Mouse (Mus musculus) forebrain, embryonic 11.5 days (tissue): ENCODE data around the gene Tor2a. TPM values are rescaled to one million over a fixed set of nuclear protein-coding genes. Genes with fewer than 3 reads are reported as not detected.
A peak's percentile ranks its signal among the peaks of the same experiment; 100 is the strongest.

Source experiments
- ATAC-seq: fragments of 200-750 bp; cut with Nextera tagmentation; replicated peaks from 2 replicates; pipeline ENCODE4 v1.8.0; 2017; ENCODE audit warnings: moderate TSS enrichment; ENCODE audit not compliant: low FRiP score
- DNase-seq: peaks from one replicate; pipeline ENCODE4 v3.0.0-alpha.2; 2017; ENCODE audit warnings: low spot score
- H3K27ac ChIP-seq: fragments of 300-500 bp; sonication (generic); 2 replicates; pipeline ENCODE4 v1.5.1; 2014; ENCODE audit warnings: low read depth, low read length
- H3K27me3 ChIP-seq: fragments of 300-500 bp; sonication (generic); 2 replicates; pipeline ENCODE4 v1.6.1; 2014; ENCODE audit warnings: mild to moderate bottlenecking, low read length, mixed read lengths; ENCODE audit not compliant: control insufficient read depth, insufficient read depth
- H3K36me3 ChIP-seq: fragments of 300-500 bp; sonication (generic); 2 replicates; pipeline ENCODE4 v1.6.1; 2014; ENCODE audit warnings: mild to moderate bottlenecking, low read length, moderate library complexity, mixed read lengths; ENCODE audit not compliant: control insufficient read depth, insufficient read depth
- H3K4me1 ChIP-seq: fragments of 300-500 bp; sonication (generic); replicated peaks from 2 replicates; pipeline ENCODE4 v1.6.1; 2014; ENCODE audit warnings: low read length, mixed read lengths; ENCODE audit not compliant: control insufficient read depth, insufficient read depth
- H3K4me2 ChIP-seq: fragments of 300-500 bp; sonication (generic); 2 replicates; pipeline ENCODE4 v1.6.1; 2014; ENCODE audit warnings: low read depth, mild to moderate bottlenecking, low read length, moderate library complexity, mixed read lengths; ENCODE audit not compliant: severe bottlenecking
- H3K4me3 ChIP-seq: fragments of 300-500 bp; sonication (generic); 2 replicates; pipeline ENCODE4 v1.5.1; 2014; ENCODE audit warnings: low read depth, low read length
- H3K9ac ChIP-seq: fragments of 300-500 bp; sonication (generic); 2 replicates; pipeline ENCODE4 v1.6.1; 2014; ENCODE audit warnings: low read length
- H3K9me3 ChIP-seq: fragments of 300-500 bp; sonication (generic); 2 replicates; pipeline ENCODE4 v1.6.1; 2016; ENCODE audit warnings: low read length, mixed read lengths; ENCODE audit not compliant: control insufficient read depth
- WGBS: fragments of 180-500 bp; shearing (Covaris S2); extraction: QIAGEN DNeasy Blood & Tissue Kit; methylation state at CpG from one replicate; pipeline ENCODE4 v1.1.7; 2014; 5-methylcytosine and 5-hydroxymethylcytosine counted together
- polyA plus RNA-seq: library from polyadenylated mRNA; unstranded; fragments of >200 nt; fragmentation: Nextera tagmentation; extraction: Ambion mirVana; gene quantifications from 2 replicates; pipeline ENCODE4 v1.2.1, GENCODE M21; 2014

Tor2a gene
- polyA plus RNA-seq, 1 experiment from 2014 or later = 56.8 TPM

GRCm38 (mm10) chr2:32712934-32713817, 43.9 kb upstream of the Tor2a start, which contains the start of gene Cdk9:
Gene Cdk9 (minus strand): TSS chr2:32713076.
- WGBS = under 1% methylated on average over 52 of the region's 79 CpGs
- no peaks in the 10 kb centered on the region for H3K9me3 ChIP-seq
- no peaks in the 10 kb centered on the region for H3K27me3 ChIP-seq
- H3K4me2 ChIP-seq = peak within 1 kb of the TSS; percentile 67
- peak within 1 kb of the TSS; percentile 93 for H3K27ac ChIP-seq
- H3K9ac ChIP-seq = peak within 1 kb of the TSS; percentile 71
- H3K36me3 ChIP-seq = peaks cover 16% of the 10 kb centered on the region; the same call in 1 of the 2 replicates
- H3K4me3 ChIP-seq = peak within 1 kb of the TSS; percentile 91
- peaks cover 4% of the 10 kb centered on the region for H3K4me1 ChIP-seq
- DNase-seq (peak; percentile 95), ATAC-seq (peak; percentile 87)

GRCm38 (mm10) chr2:32714117-32714986, 42.7 kb upstream of the Tor2a start:
- no peak overlapping the region for H3K4me3 ChIP-seq
- no peak for ATAC-seq
- peaks cover 6% of the 10 kb centered on the region for H3K4me1 ChIP-seq
- no peak overlapping the region for H3K27ac ChIP-seq
- no peaks in the 10 kb centered on the region for H3K9me3 ChIP-seq
- H3K9ac ChIP-seq = no peak overlapping the region
- 64% methylated on average over 11 of the region's 11 CpGs for WGBS
- peaks cover 8% of the 10 kb centered on the region; the same call in 1 of the 2 replicates for H3K36me3 ChIP-seq
- no peak for DNase-seq
- H3K27me3 ChIP-seq = no peaks in the 10 kb centered on the region
- no peak overlapping the region for H3K4me2 ChIP-seq

GRCm38 (mm10) chr2:32714987-32715425, 42.0 kb upstream of the Tor2a start:
- DNase-seq = no peak
- WGBS = 68% methylated on average over 4 of the region's 4 CpGs
- peaks cover 3% of the 10 kb centered on the region; the same call in 1 of the 2 replicates for H3K36me3 ChIP-seq
- H3K4me1 ChIP-seq = peaks cover 6% of the 10 kb centered on the region
- no peaks in the 10 kb centered on the region for H3K27me3 ChIP-seq
- no peak overlapping the region for H3K4me3 ChIP-seq
- no peak for ATAC-seq
- H3K9ac ChIP-seq = no peak overlapping the region
- no peaks in the 10 kb centered on the region for H3K9me3 ChIP-seq
- no peak overlapping the region for H3K27ac ChIP-seq
- H3K4me2 ChIP-seq = no peak overlapping the region

GRCm38 (mm10) chr2:32718761-32719160, 38.3 kb upstream of the Tor2a start:
- H3K36me3 ChIP-seq = no peaks in the 10 kb centered on the region
- ATAC-seq (no peak), DNase-seq (no peak)
- no peak overlapping the region for H3K4me3 ChIP-seq
- H3K4me1 ChIP-seq = 0 out of 2 replicates have a peak, but pooled peaks cover 1% of the 10 kb centered on the region
- H3K9me3 ChIP-seq = no peaks in the 10 kb centered on the region
- H3K9ac ChIP-seq = no peak overlapping the region; the same call in 1 of the 2 replicates
- no peak overlapping the region for H3K4me2 ChIP-seq
- H3K27ac ChIP-seq = no peak overlapping the region
- WGBS = 51% methylated on average over 9 of the region's 9 CpGs
- H3K27me3 ChIP-seq = no peaks in the 10 kb centered on the region

- H3K4me3 ChIP-seq = no peak overlapping the region
- ATAC-seq (no peak), DNase-seq (no peak)
- H3K4me1 ChIP-seq = 0 out of 2 replicates have a peak, but pooled peaks cover 1% of the 10 kb centered on the region
- H3K9ac ChIP-seq = no peak overlapping the region
- H3K9me3 ChIP-seq = no peaks in the 10 kb centered on the region
- no peak overlapping the region for H3K27ac ChIP-seq
- H3K4me2 ChIP-seq = no peak overlapping the region
- no peaks in the 10 kb centered on the region for H3K27me3 ChIP-seq
- 94% methylated on average over 3 of the region's 3 CpGs for WGBS
- no peaks in the 10 kb centered on the region for H3K36me3 ChIP-seq
Measured at GRCm38 (mm10) chr2:32720053-32720452, 37.0 kb upstream of the Tor2a start.

- no peak within 1 kb of the TSS for H3K9ac ChIP-seq
- no peak within 1 kb of the TSS for H3K27ac ChIP-seq
- H3K4me1 ChIP-seq = 0 out of 2 replicates have a peak, but pooled peaks cover 1% of the 10 kb centered on the region
- H3K4me2 ChIP-seq = no peak within 1 kb of the TSS
- no peak within 1 kb of the TSS for H3K4me3 ChIP-seq
- H3K9me3 ChIP-seq = no peaks in the 10 kb centered on the region
- ATAC-seq (no peak), DNase-seq (no peak)
- 72% methylated on average over 8 of the region's 8 CpGs for WGBS
- H3K36me3 ChIP-seq = no peaks in the 10 kb centered on the region
- no peaks in the 10 kb centered on the region for H3K27me3 ChIP-seq
Measured at GRCm38 (mm10) chr2:32720681-32721229, 36.3 kb upstream of the Tor2a start, which contains the start of gene Sh2d3c. Gene Sh2d3c (plus strand): TSS chr2:32721055.

GRCm38 (mm10) chr2:32722046-32722445, 35.0 kb upstream of the Tor2a start:
- H3K9ac ChIP-seq = no peak overlapping the region
- no peak overlapping the region for H3K4me3 ChIP-seq
- H3K4me1 ChIP-seq = 0 out of 2 replicates have a peak, but pooled peaks cover 1% of the 10 kb centered on the region
- no peaks in the 10 kb centered on the region for H3K27me3 ChIP-seq
- H3K4me2 ChIP-seq = no peak overlapping the region
- ATAC-seq = no peak
- H3K36me3 ChIP-seq = no peaks in the 10 kb centered on the region
- H3K9me3 ChIP-seq = no peaks in the 10 kb centered on the region
- 56% methylated on average over 6 of the region's 6 CpGs for WGBS
- no peak overlapping the region for H3K27ac ChIP-seq
- DNase-seq = no peak

- H3K4me2 ChIP-seq = no peak overlapping the region
- no peak overlapping the region for H3K27ac ChIP-seq
- ATAC-seq (no peak), DNase-seq (no peak)
- H3K4me3 ChIP-seq = no peak overlapping the region
- no peak overlapping the region for H3K9ac ChIP-seq
- no peaks in the 10 kb centered on the region for H3K36me3 ChIP-seq
- 0 out of 2 replicates have a peak, but pooled peaks cover 1% of the 10 kb centered on the region for H3K4me1 ChIP-seq
- WGBS = 88% methylated on average over 3 of the region's 3 CpGs
- H3K27me3 ChIP-seq = no peaks in the 10 kb centered on the region
- no peaks in the 10 kb centered on the region for H3K9me3 ChIP-seq
Measured at GRCm38 (mm10) chr2:32722581-32722980, 34.5 kb upstream of the Tor2a start.
